Mouse (Mus musculus) lung, postnatal 0 days (tissue): ENCODE results near the gene Hs6st3.

ENCODE experiments used
- CTCF ChIP-seq: IDR thresholded peaks from 2 replicates; pipeline ENCODE4 v1.5.1; 2016; ENCODE audit warnings: antibody characterized with exemption, mild to moderate bottlenecking
- EP300 ChIP-seq: IDR thresholded peaks from 2 replicates; pipeline ENCODE4 v1.6.1; 2016; ENCODE audit warnings: antibody characterized with exemption, mild to moderate bottlenecking, control low read depth

DNA sequence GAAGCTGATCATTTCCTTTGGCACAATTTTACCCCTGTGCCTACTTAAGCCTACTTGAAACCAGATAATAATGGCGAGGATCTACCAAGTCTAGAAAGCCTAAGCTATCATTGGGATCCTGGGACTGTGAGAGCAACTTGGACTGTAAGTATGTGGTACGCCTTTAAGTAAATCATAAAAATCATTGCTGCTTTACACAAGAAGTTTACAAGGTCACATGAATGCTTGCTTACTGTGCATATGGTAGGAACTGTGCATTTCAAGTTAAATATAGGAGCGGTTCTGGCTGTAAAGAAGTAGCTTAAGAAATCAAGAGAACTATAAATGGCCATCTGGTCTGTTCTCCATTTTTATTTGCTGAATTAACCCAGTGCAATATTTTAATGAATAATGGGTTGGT lies 495.5 kb downstream of the Hs6st3 start:
- TF ChIP-seq CTCF (no peak), EP300 (no peak)
